Mouse (Mus musculus) liver, adult 2 months (tissue): ENCODE measurements around the gene Eml2.

Source experiments
- CTCF ChIP-seq: fragments of 200-500 bp; IDR thresholded peaks from 2 replicates; pipeline ENCODE4 v1.5.1; 2011; ENCODE audit warnings: low read depth, low read length, control low read depth
- POLR2A ChIP-seq: fragments of 200-500 bp; IDR thresholded peaks from 2 replicates; pipeline ENCODE4 v1.6.1; 2011; ENCODE audit warnings: low read length, control low read depth; ENCODE audit not compliant: insufficient read depth; ENCODE audit errors: extremely low read depth

GRCm38 (mm10) chr7:19172874-19173273 is 3.3 kb upstream of the Eml2 start:
- TF ChIP-seq CTCF (peak; percentile 73), POLR2A (no peak)
